Mouse (Mus musculus) 3134 (cell line): ENCODE results near the gene Lmo3.
A peak's percentile ranks its signal among the peaks of the same experiment; 100 is the strongest.

Source experiments
- DNase-seq: peaks from one replicate; pipeline ENCODE4 v3.0.0-alpha.2; 2011; ENCODE audit warnings: low spot score; ENCODE audit not compliant: insufficient read length; ENCODE audit errors: extremely low read depth

Gene Lmo3

DNA sequence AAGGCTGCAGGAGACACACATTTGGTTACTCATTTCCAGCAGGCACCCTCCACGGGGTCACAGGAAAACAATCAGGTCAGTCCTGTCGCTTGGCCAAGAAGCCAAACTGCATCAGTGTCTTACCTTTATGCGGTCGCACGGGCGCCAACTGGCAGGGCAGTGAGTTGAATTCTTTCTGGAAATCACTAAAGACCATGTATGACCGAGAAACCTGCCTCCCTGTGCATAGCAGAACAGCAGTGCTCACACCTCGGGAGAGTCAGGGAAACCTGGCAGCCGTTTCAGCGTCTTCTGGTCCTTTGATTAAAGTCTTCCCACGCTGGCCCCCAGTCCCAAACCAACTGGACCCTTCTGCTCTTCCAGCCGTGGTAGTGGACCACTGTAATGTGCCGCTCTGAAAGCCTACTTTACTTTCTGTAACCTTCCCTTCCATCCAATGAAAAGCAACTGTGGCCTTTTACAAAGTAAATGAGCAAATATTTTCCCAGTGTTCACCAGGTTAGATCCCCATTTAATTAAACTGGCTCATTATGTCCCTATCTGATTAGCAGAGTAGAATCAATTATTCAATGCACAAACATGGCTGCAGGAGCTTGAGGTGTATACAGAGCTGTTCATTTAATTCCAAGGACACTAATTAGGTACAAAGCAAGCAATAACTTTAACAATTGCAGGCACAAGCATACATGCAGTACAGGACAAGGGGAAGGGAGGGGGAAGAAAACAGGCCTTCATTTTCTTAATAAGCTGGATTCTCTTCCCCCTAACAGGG, at the start of gene Lmo3:
TSS of gene Lmo3 (minus strand) at position 235 of the 772 bp plus-strand sequence.
- no peak for DNase-seq

DNA sequence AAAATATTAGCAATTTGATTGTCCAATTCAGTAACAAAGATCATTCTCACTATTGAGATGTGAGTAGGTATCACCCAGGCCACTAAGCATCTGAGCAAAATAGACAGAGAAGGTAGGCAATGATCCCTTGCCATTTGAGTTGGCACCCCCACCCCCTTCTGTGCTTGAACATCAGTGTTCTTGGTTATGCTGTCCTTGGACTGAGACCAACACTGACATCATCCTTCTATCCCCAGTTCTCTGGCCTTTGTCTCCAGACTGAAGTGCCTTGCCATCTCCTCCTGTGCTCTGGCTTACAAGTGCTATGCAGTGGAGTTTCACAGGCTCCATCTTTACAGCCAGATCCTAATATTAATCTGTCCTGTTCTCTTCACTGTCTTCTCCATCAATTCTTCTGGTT, 39.0 kb upstream of the Lmo3 start:
- DNase-seq = no peak

DNA sequence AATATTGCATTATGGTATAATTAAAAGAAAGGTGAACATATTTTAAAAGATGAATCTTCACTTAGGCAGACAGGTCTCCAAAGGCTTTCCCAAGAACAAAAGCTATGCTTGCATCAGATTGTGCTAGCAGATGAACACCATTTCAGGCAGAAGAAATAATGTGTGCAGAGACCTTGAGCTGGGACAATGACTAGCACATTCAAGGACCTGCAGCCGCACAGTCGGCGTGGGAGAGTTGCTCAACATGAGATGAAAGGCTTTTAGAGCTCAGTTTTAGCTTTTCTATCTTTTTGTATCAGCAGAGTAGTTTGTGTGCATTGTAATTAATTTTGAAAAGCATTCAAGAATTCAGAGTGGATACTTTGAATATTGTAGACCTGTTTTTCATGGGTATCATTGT, 36.6 kb upstream of the Lmo3 start:
- DNase-seq = no peak

DNA sequence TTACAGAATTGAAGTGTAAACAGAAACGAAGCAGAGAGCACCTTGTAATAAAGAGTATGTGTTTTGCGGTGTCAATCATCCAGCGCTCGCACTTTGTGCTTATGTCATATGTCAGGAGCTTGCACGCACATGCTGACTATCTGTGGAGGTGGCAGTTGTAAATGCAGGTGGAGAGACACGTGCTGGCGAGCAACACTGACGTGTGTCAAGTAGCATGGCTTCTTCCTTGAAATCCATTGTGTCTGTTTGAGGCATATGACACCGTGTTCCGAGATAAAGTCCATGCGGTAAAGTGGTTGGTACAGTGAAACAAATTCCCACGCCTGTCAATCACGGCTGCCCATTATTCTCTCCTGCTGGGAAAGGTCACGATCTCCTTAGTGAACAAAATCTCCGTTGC, 15.2 kb upstream of the Lmo3 start:
- no peak for DNase-seq

DNA sequence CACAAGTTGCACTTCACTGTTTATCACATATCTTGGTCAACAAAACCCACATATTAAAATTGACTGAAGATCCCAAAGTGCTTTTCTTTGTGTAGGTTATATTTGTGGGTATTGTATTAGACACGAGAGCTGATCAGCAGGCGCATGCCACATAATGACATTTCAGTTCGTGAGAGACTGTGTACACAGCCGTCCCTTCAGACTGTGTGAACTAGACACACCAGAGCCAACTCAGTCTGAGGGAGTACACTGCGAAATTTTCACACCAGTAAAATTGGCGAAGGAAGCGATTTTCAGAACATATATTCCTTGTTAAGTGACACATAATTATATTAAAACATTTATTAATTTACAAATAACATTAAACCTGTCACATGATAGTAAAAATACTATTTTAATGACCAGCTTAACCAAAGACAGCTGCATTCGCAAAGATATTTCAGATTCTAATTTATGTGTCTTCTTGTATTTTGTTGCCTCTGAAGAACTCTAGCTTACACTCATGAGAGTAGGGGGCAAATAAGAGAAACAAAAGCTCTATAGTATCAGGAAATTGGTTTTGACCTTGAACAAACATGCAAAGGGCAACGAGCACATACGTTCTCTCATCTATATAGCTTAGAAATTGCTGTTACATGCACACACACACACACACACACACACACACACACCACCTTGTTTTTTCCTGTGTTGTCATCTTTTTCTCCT, 14.4 kb upstream of the Lmo3 start:
- DNase-seq = no peak

DNA sequence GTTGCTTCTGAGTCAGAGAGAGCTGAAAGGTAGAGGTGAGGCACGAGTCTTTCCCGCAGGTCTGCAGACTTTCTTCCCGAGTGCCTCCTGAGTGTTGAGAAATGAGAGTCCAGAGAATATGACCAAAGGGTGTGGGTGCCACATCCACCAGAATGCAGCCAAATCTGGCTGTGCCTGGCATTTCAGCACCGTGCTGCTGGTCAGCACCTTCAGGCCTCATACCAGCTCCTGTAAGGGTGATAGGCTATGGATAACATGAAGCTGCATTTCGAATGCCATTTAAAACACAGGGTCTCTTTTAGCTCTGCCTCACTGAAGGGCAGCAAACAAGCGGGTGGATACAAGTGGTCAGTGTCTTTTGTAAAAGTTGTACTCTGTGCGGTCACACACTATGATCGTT, 1.5 kb upstream of the Lmo3 start:
- DNase-seq = no peak

DNA sequence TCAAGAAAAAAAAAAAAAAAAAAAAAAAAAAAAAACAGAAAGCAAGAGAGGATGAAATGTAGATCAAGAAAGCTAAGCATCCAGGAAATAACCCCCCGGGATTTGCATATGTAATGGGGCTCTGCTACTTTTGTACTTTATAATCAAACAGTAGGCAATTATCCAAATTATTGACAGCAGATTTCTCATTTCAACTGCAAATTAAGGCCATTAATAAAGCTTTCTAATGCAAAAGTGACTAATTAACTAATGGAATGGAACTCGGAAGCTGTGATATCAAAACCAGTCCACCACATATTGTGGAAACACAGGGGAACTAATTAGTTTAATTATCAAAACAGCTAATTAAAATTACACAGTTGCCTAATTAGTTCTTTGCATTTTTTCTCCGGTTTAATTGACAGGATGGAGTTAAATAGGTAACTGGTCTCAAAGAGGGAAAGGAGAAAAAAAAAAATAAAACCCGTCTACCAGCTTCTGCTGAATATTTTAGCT, 785 bp upstream of the Lmo3 start:
- DNase-seq = no peak

DNA sequence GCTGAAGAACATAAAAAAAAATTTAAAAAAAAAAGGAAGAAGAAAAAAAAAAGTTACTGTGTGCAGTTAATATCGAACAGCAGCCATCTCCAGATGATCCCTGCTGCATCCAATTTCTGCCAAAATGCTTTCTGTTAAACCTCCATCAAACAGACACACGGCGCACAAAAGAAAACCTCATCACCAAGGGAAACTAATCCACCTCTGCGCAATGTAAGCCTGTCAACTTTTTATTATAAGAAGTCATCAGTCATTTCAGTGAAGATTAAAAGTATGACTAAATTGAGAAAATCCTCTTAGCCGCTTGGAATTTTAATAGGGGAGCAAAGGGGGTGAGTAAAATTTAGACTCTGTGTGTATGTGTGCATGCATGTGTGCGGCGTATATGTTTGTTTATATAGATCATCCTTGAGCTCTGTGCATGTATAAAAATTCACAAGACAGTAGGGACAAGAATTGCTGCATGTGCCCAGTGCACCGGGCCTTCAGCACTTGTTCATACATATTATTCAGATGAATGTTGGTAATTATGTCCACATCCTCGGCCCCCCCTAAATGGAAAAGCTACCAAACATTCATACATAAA, 1.2 kb downstream of the Lmo3 start:
- no peak for DNase-seq

DNA sequence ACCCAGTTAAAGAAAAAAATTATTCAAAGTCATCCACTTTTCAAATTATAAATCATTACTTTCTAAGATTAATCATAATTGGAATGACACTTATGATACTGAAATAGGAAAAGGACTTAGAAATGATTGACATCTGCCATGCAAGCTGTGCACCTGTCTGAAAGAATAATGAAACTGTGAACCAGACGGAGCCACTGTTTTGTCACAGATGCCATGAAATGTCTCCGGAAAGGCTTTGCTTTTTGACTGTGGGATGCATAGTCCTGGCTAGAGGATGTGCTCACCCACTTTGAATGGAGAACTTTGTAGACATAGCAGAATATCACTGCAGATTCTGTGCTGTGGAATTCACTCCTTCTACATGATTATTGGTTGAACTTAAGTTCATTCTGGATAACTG, 18.4 kb downstream of the Lmo3 start:
- DNase-seq = no peak

DNA sequence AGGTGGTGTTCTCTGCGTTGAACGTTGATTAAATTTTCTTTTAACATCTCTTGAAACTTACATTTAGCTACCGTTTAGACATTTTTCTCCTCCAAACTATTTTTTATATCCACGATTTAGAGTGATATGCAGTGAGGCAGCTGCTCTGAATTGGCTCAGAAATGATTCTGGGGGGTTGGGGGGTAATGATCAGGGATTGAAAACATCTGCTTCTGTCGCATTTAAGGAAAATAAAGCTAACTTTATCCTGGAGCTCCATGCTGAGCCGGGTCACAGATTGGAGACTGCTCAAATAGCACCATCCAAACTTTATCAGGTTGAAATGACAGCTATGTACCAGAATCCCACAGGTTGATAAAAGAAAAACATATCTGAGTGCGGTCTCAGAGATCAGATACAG, 29.6 kb downstream of the Lmo3 start:
- no peak for DNase-seq

DNA sequence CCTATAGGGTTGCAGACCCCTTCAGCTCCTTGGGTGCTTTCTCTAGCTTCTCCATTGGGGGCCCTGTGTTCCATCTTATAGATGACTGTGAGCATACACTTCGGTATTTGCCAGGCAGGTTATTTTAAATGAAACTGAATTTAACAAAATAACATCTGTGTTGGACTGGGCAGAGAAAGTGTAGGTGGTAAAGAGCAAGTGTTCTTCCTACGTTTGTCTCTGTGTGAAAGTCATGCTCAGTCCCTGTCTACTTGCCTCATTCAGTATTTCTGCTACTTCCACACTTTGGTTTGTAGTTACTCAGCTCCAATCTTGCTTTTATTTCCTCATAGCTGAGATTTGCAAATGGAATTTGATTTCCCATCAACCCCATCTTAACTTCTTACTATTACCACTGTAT, 46.9 kb downstream of the Lmo3 start:
- DNase-seq = no peak

DNA sequence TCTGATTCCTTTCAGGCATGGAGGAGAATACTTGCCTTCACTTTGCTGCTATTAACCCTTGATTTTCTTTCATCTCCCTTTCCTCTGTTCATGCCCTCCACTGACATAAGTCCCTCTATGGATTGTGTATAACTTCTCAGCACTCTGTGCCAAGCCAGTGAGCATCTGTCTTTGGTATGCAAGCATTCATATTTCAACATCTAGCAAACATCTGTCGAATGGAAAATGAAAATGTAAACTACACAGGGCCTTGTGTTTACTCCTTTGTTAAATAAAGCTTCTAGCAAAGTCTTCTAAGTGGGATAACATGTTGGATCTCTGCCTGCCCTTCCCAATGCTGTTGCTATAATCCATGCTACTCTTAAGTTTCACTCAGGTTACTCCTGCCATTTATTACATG, 75.1 kb downstream of the Lmo3 start:
- DNase-seq = no peak

DNA sequence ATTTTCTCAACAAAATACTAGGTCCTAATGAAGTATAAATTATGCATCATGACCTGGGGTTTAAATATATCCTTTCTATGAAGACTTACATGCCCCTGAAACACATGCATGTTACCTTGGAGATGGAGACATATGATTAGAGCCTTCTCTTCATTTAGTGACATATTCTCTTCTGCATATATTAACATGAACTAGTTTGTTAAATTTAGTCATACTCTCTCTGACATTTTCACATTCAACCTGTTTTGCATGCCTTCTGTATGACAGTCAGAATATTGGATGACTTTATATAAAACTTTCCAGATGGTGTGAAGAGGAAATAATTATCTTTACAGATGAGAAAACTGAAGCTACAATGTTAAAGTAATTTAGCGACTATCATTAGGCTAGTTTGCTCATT, 77.8 kb downstream of the Lmo3 start:
- no peak for DNase-seq

DNA sequence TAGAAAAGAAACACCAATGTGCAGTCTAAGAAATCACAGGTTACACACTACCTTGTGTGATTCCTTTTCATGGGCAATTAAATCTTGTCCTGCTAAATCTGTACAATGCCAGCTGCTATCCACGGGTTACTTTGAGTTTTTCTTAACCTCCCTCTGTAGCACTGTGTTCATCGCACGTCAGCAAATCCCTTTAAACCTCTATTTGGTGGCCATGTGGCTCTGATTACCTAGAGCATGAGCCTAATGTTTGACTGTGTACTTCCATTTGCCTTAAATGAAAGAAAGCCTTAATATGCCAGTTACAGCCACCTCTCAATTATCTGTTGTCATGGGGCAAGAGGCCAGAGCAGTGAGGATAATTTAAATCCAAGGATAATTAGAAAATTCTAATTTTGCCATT, 98.9 kb downstream of the Lmo3 start:
- DNase-seq = no peak

DNA sequence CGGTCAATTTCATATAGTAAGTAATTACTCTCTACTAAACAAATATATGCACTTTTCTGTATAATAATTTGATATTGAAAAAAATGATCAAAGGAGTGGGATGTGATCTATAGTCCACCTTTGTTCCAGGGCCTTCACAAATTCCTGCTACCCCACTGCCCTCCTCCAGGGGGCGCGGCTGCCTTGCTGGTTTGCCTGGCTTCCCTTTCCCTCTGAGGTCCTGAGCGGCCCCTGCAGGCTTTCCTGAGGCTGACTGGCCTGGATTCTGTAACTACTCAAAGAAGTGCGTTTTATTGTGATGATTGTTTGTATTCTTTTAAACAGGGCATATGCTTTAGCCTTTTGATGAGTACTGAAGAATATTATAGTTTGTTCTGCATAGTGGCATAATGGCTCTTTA, 104.2 kb downstream of the Lmo3 start:
- peak; percentile 16 for DNase-seq

DNA sequence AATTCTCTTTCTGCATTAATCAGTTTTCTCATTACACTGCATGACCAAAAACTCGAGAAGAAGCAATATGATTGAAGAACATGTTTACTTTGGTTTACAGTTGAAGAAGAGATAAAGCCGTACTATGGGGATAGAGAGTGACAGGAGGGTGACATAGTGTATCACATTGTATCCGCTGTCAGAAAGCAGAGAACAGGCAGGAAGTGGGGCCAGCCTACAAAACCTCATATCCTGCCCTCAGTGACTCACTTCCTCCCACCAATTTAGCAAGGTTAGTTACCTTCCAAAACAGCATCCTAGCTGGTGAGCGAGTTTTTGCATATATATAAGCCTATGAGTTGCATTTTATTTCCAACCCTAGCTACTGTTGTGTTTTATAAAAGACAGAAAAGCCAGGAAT, 112.6 kb downstream of the Lmo3 start:
- DNase-seq = no peak

DNA sequence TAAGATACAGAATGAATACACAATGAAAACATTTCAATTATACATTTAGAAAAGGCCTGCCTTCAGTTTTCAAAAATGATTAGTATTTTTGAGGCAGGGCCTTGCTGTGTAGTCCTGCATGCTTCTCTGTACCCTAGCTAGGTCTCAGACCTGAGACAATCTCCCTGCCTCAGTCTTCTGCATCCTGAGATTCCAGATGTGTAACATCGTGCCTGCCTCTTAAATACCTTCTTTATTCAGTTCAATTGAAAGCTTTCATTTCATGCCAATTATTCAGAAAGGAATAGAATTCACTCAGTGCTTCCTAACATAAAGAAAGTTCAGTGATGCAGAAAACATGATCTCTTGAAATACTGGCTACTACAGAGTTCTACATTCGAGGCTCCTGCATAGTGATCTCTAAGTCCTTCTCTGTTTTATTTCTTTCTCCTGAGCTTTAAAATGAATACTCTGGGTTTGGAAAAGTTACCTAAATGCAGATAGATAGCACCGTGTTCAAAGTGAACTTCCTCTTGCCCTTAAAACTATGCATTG, 137.2 kb downstream of the Lmo3 start:
- DNase-seq = no peak

DNA sequence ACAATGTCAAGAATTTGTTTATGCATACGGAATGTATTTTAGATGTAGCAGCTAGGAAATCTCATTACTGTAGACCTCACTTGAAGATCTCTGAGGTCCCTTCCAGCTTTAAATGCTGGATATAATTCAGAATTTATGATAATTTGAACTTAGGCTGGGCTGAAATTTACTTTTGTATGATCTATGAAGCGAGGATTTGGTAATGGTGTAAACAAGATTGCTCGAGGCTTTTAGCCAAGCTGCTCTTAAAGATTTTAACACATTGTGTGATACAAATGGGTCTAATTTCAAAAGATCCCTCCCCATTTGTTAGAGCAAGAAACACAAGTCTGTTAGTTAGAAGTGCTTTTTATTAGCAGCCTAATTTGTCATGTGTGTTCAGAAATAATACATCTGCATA, 144.4 kb downstream of the Lmo3 start:
- DNase-seq = no peak

DNA sequence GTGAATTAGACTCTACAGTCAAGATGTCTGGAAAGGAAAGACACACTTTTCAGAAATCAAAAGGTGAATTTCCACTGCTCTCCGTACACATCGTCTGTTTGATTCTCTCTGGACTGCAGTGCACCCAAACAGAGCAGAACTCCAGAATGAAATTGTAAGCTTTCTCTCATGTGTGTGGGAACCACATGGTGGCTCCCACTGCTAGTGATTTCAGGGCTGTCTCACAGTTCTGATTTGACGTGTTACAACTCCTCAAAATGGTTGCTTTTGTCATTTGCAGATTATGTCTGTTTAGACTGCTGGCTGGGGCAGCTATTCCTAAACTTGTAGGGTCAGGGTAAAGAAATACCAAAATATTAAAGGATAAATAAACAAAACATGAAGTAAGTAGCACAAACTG, 145.0 kb downstream of the Lmo3 start:
- no peak for DNase-seq

DNA sequence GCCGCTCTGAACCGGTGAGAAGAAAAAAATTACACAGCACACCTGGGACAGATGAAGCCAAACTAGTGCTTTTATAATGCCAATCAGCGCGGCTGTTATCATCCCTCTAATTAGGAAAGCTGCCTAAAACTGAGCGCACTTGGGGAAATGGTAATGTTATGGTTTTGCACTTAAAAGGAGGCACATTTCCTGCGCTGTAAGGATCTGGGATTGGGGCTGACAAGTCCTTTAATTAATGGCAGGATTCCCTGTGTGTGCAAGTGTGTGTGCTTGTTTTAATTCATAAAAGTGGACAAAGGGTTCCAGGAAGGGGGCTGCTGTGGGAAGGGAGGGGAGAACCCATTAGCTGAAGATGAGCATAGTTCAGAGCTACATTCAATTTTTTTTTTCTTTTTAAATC, 154.4 kb downstream of the Lmo3 start:
- no peak for DNase-seq

DNA sequence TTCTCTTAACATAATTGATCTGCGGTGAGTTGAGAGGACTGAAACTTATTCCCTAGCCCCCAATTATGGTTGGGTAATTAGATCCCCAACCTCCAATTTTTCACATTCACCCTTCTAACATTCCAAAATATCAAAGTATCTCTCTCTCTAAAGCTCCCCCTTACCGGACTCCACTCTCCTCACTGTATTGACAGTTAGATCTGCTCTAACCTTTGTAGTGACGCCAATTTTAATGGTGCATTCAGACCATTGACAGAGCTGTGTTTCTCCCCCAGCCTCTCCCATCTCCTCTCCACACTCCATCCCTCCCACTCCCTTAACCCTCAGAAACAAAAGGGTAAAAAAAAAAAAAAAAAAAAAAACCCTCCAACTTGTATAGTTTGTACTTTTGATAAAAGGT, 154.9 kb downstream of the Lmo3 start:
- DNase-seq = no peak
